Comparison of ENCODE assay signal across 24 mouse cellular contexts in the genomic region with DNA sequence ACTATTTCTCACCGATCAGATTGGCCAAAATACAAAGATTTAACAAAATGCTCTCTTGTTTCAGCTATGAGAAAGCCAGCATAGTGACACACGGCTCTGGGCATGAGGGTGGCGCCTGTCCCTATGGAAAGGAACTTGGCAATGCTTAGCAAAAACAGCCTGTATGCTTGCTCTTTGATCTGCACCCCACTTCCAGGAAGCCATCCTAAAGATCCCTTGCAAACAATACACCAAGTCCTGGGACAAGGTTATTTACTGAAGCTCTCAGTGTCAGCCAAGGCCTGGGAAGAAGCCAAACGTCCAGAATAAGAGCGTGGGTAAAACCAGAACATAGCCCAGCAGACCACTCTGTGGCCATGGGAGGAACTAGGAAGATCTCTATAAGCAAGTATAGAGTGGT. TPM values are rescaled to one million over a fixed set of nuclear protein-coding genes. Genes with fewer than 3 reads are reported as not detected.
"Had no signal": no experiment of that assay in that cellular context is flagged by ENCODE, and none has a peak within 500 bp of the region (broad histone marks: within the 10 kb centered on the region; RNA-seq: fewer than 3 reads in every experiment).

No protein-coding gene starts in this region.

- H3K9ac ChIP-seq: heart, embryonic 12.5 days; hindbrain, embryonic 14.5 days; intestine, embryonic 15.5 days; limb, embryonic 12.5 days had no signal

- H3K9me3 ChIP-seq: heart, embryonic 10.5 days; heart, embryonic 12.5 days; intestine, embryonic 15.5 days; limb, embryonic 10.5 days; limb, embryonic 12.5 days had no signal

- ATAC-seq: forebrain, embryonic 16.5 days; inflammation-experienced regulatory T-cells, adult 6 months; intestine, embryonic 15.5 days; intestine, postnatal 0 days had no signal

- H3K27me3 ChIP-seq: heart, embryonic 12.5 days; intestine, embryonic 15.5 days; limb, embryonic 12.5 days had no signal

- H3K4me2 ChIP-seq: heart, embryonic 12.5 days; hindbrain, embryonic 14.5 days; intestine, embryonic 15.5 days; limb, embryonic 12.5 days; liver, embryonic 11.5 days had no signal

- H3K27ac ChIP-seq: gastrocnemius, adult 2 months; heart, embryonic 10.5 days; hindbrain, embryonic 14.5 days; intestine, embryonic 15.5 days; left cerebral cortex, adult 2 months; limb, embryonic 10.5 days; limb, embryonic 12.5 days had no signal

- DNase-seq: gastrocnemius, adult 2 months; gastrocnemius, postnatal 10 days; gastrocnemius, postnatal 25 days; heart, adult 18-20 months; heart, postnatal 10 days; heart, postnatal 4 days; kidney, adult 18-20 months; kidney, adult 8-10 months; kidney, postnatal 10 days; kidney, postnatal 25 days; kidney, postnatal 4 days; liver had no signal

- H3K4me1 ChIP-seq: limb, embryonic 12.5 days had no signal

- H3K4me3 ChIP-seq: gastrocnemius, adult 2 months; heart, embryonic 10.5 days; heart, embryonic 12.5 days; intestine, embryonic 15.5 days; left cerebral cortex, adult 2 months; limb, embryonic 10.5 days; limb, embryonic 12.5 days had no signal

- H3K36me3 ChIP-seq: heart, embryonic 10.5 days; heart, embryonic 12.5 days; intestine, embryonic 15.5 days; limb, embryonic 10.5 days; limb, embryonic 12.5 days had no signal

RNA-seq across cellular contexts. Expression of gene Best1, which starts 40.7 kb away (rescaled TPM):
- total RNA-seq: granulocyte monocyte progenitor cell, adult 5-6 weeks; heart, postnatal 4 days had no signal

RNA-seq across cellular contexts. Expression of gene Rab3il1, which starts 40.7 kb away (rescaled TPM):
- polyA plus RNA-seq: inflammation-experienced regulatory T-cells, adult 6 months had no signal
